Mouse (Mus musculus): ENCODE measurements around the gene Clca4b. TPM values are rescaled to one million over a fixed set of nuclear protein-coding genes. Genes with fewer than 3 reads are reported as not detected.
"Not testable (repeated sequence)": the region's sequence is repeated elsewhere in the genome, so short reads cannot be mapped to it uniquely, and the experiment has no call there.

Clca4b gene
- not detected in 2 replicates for polyA plus RNA-seq (2015; fragmentation: Nextera tagmentation; extraction: Ambion mirVana)

GRCm38 (mm10) chr3:144932335-144932734 is at the start of gene Clca4b:
TSS of gene Clca4b (minus strand) at chr3:144932529.
- ATAC-seq (ENCODE audit: insufficient read depth): no peak

GRCm38 (mm10) chr3:144980551-144980950 is 48.2 kb upstream of the Clca4b start:
- H3K27ac ChIP-seq (replicated peaks): no peak overlapping the region
- 54% methylated on average over 6 of the region's 6 CpGs for WGBS (ENCODE audit: insufficient replicate concordance)
- no peaks in the 10 kb centered on the region for H3K9me3 ChIP-seq (replicated peaks)
- H3K4me2 ChIP-seq: no peak overlapping the region
- H3K4me3 ChIP-seq (replicated peaks): no peak overlapping the region
- H3K36me3 ChIP-seq (replicated peaks): no peaks in the 10 kb centered on the region
- no peaks in the 10 kb centered on the region for H3K4me1 ChIP-seq (replicated peaks)
- no peak for ATAC-seq (ENCODE audit: insufficient read depth)
- no peak overlapping the region for H3K9ac ChIP-seq
- H3K27me3 ChIP-seq: no peaks in the 10 kb centered on the region

More at GRCm38 (mm10) chr3:144932335-144932734, at the start of gene Clca4b:
- Histone ChIP-seq H3K4me2 (no peak within 1 kb of the TSS), H3K4me1 (replicated peaks) (no peaks in the 10 kb centered on the region), H3K9me3 (replicated peaks) (no peaks in the 10 kb centered on the region), H3K9ac (no peak within 1 kb of the TSS), H3K27ac (replicated peaks) (no peak within 1 kb of the TSS), H3K4me3 (replicated peaks) (no peak within 1 kb of the TSS), H3K36me3 (replicated peaks) (no peaks in the 10 kb centered on the region), H3K27me3 (no peaks in the 10 kb centered on the region)

- Histone ChIP-seq H3K9me3 (replicated peaks) (no peaks in the 10 kb centered on the region), H3K27ac (replicated peaks) (no peak overlapping the region), H3K27me3 (no peaks in the 10 kb centered on the region), H3K4me1 (replicated peaks) (no peaks in the 10 kb centered on the region), H3K4me3 (replicated peaks) (no peak overlapping the region), H3K36me3 (replicated peaks) (no peaks in the 10 kb centered on the region), H3K9ac (no peak overlapping the region), H3K4me2 (no peak overlapping the region)
- no peak for ATAC-seq (ENCODE audit: insufficient read depth)
- WGBS (ENCODE audit: insufficient replicate concordance): 35% methylated on average over 4 of the region's 4 CpGs
Observed at GRCm38 (mm10) chr3:144977631-144978030, 45.3 kb upstream of the Clca4b start.

GRCm38 (mm10) chr3:144976091-144976490 is 43.8 kb upstream of the Clca4b start:
- Histone ChIP-seq H3K4me1 (replicated peaks) (no peaks in the 10 kb centered on the region), H3K27ac (replicated peaks) (no peak overlapping the region), H3K27me3 (no peaks in the 10 kb centered on the region), H3K9ac (no peak overlapping the region), H3K4me3 (replicated peaks) (no peak overlapping the region), H3K36me3 (replicated peaks) (no peaks in the 10 kb centered on the region), H3K9me3 (replicated peaks) (no peaks in the 10 kb centered on the region), H3K4me2 (no peak overlapping the region)
- ATAC-seq (ENCODE audit: insufficient read depth): no peak
- 58% methylated on average over 1 of the region's 1 CpGs for WGBS (ENCODE audit: insufficient replicate concordance)

GRCm38 (mm10) chr3:144974945-144975344 is 42.6 kb upstream of the Clca4b start, which contains the start of gene Clca4a:
TSS of gene Clca4a (minus strand) at chr3:144975045.
- Histone ChIP-seq H3K9me3 (replicated peaks) (no peaks in the 10 kb centered on the region), H3K4me1 (replicated peaks) (no peaks in the 10 kb centered on the region), H3K4me2 (no peak within 1 kb of the TSS), H3K27me3 (no peaks in the 10 kb centered on the region), H3K36me3 (replicated peaks) (no peaks in the 10 kb centered on the region), H3K27ac (replicated peaks) (no peak within 1 kb of the TSS), H3K4me3 (replicated peaks) (no peak within 1 kb of the TSS), H3K9ac (no peak within 1 kb of the TSS)
- no peak for ATAC-seq (ENCODE audit: insufficient read depth)

- no peak overlapping the region for H3K4me3 ChIP-seq (replicated peaks)
- no peak for ATAC-seq (ENCODE audit: insufficient read depth)
- no peaks in the 10 kb centered on the region for H3K9me3 ChIP-seq (replicated peaks)
- no peaks in the 10 kb centered on the region for H3K36me3 ChIP-seq (replicated peaks)
- H3K27me3 ChIP-seq: no peaks in the 10 kb centered on the region
- no peaks in the 10 kb centered on the region for H3K4me1 ChIP-seq (replicated peaks)
- WGBS (ENCODE audit: insufficient replicate concordance): 59% methylated on average over 9 of the region's 9 CpGs
- no peak overlapping the region for H3K9ac ChIP-seq
- H3K4me2 ChIP-seq: no peak overlapping the region
- no peak overlapping the region for H3K27ac ChIP-seq (replicated peaks)
Observed at GRCm38 (mm10) chr3:144971553-144972270, 39.4 kb upstream of the Clca4b start.

GRCm38 (mm10) chr3:144969755-144970154 is 37.4 kb upstream of the Clca4b start:
- no peak overlapping the region for H3K27ac ChIP-seq (replicated peaks)
- no peaks in the 10 kb centered on the region for H3K9me3 ChIP-seq (replicated peaks)
- H3K36me3 ChIP-seq (replicated peaks): no peaks in the 10 kb centered on the region
- no peak overlapping the region for H3K4me2 ChIP-seq
- WGBS (ENCODE audit: insufficient replicate concordance): 42% methylated on average over 1 of the region's 1 CpGs
- H3K9ac ChIP-seq: no peak overlapping the region
- no peak overlapping the region for H3K4me3 ChIP-seq (replicated peaks)
- no peaks in the 10 kb centered on the region for H3K4me1 ChIP-seq (replicated peaks)
- no peaks in the 10 kb centered on the region for H3K27me3 ChIP-seq
- no peak for ATAC-seq (ENCODE audit: insufficient read depth)

- Histone ChIP-seq H3K9me3 (replicated peaks) (no peaks in the 10 kb centered on the region), H3K27ac (replicated peaks) (no peak overlapping the region), H3K4me2 (no peak overlapping the region), H3K27me3 (no peaks in the 10 kb centered on the region), H3K4me3 (replicated peaks) (no peak overlapping the region), H3K36me3 (replicated peaks) (no peaks in the 10 kb centered on the region), H3K9ac (no peak overlapping the region), H3K4me1 (replicated peaks) (no peaks in the 10 kb centered on the region)
- WGBS (ENCODE audit: insufficient replicate concordance): 43% methylated on average over 4 of the region's 4 CpGs
- no peak for ATAC-seq (ENCODE audit: insufficient read depth)
Observed at GRCm38 (mm10) chr3:144966074-144966473, 33.7 kb upstream of the Clca4b start.

- Histone ChIP-seq H3K9ac (no peak overlapping the region), H3K4me3 (replicated peaks) (no peak overlapping the region), H3K27ac (replicated peaks) (no peak overlapping the region), H3K36me3 (replicated peaks) (no peaks in the 10 kb centered on the region), H3K4me1 (replicated peaks) (no peaks in the 10 kb centered on the region), H3K4me2 (no peak overlapping the region), H3K27me3 (no peaks in the 10 kb centered on the region), H3K9me3 (replicated peaks) (no peaks in the 10 kb centered on the region)
- no peak for ATAC-seq (ENCODE audit: insufficient read depth)
- WGBS (ENCODE audit: insufficient replicate concordance): 46% methylated on average over 4 of the region's 4 CpGs
Observed at GRCm38 (mm10) chr3:144950829-144951228, 18.5 kb upstream of the Clca4b start.

- not testable (repeated sequence) for ATAC-seq (ENCODE audit: insufficient read depth); H3K27ac ChIP-seq (replicated peaks); H3K27me3 ChIP-seq; H3K4me2 ChIP-seq; H3K9ac ChIP-seq; H3K9me3 ChIP-seq (replicated peaks); H3K4me3 ChIP-seq (replicated peaks); H3K36me3 ChIP-seq (replicated peaks); H3K4me1 ChIP-seq (replicated peaks)
- WGBS (ENCODE audit: insufficient replicate concordance): 50% methylated on average over 5 of the region's 5 CpGs
Observed at GRCm38 (mm10) chr3:144947376-144947775, 15.0 kb upstream of the Clca4b start.

- not testable (repeated sequence) for H3K27me3 ChIP-seq; H3K36me3 ChIP-seq (replicated peaks); H3K9ac ChIP-seq; H3K4me2 ChIP-seq; H3K4me1 ChIP-seq (replicated peaks); H3K4me3 ChIP-seq (replicated peaks); H3K9me3 ChIP-seq (replicated peaks); H3K27ac ChIP-seq (replicated peaks); ATAC-seq (ENCODE audit: insufficient read depth)
Observed at GRCm38 (mm10) chr3:144933625-144934024, 1.3 kb upstream of the Clca4b start.

GRCm38 (mm10) chr3:144933011-144933491 is 722 bp upstream of the Clca4b start:
- Histone ChIP-seq H3K9ac (no peak overlapping the region), H3K9me3 (replicated peaks) (no peaks in the 10 kb centered on the region), H3K4me1 (replicated peaks) (no peaks in the 10 kb centered on the region), H3K27ac (replicated peaks) (no peak overlapping the region), H3K4me2 (no peak overlapping the region), H3K27me3 (no peaks in the 10 kb centered on the region), H3K4me3 (replicated peaks) (no peak overlapping the region), H3K36me3 (replicated peaks) (no peaks in the 10 kb centered on the region)
- no peak for ATAC-seq (ENCODE audit: insufficient read depth)
- 52% methylated on average over 1 of the region's 1 CpGs for WGBS (ENCODE audit: insufficient replicate concordance)

Data from liver, embryonic 15.5 days (tissue).